Mouse (Mus musculus): ENCODE measurements around the gene Stk24. TPM values are rescaled to one million over a fixed set of nuclear protein-coding genes. Genes with fewer than 3 reads are reported as not detected.

The Stk24 gene
- polyA plus RNA-seq, 1 experiment: 8.5 TPM

DNA sequence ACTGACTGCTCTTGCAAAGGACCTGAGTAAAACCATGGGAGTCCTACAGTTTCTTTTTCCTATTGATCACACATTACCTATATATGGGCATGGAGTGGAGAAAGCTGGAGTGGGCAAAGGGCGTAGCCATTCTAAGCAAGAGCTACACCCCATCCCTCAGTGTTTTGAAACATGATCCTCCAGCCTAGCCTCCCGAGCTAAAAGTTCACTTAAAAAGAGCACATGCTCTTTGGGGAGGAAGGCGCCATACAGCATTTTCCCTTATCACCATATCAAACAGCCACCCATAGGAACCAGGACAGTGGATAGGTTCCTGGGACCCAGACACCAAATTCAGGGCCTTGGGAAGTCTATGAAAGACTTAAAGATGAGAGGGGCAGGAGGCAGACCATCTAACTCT is 20.8 kb downstream of the Stk24 start:
- Histone ChIP-seq H3K4me1 (ENCODE audit: control insufficient read depth, insufficient read depth, low read length) (no peaks in the 10 kb centered on the region; the same call in none of the 2 replicates), H3K27me3 (ENCODE audit: control insufficient read depth, insufficient read depth, low read length) (no peaks in the 10 kb centered on the region), H3K36me3 (ENCODE audit: control insufficient read depth, insufficient read depth, low read length) (no peaks in the 10 kb centered on the region), H3K27ac (ENCODE audit: control insufficient read depth, insufficient read depth, low read depth, low read length) (no peak overlapping the region), H3K4me3 (ENCODE audit: control insufficient read depth, low read depth, low read length) (no peak overlapping the region)
- TF ChIP-seq POLR2A (IDR thresholded peaks at IDR 0.05; ENCODE audit: control insufficient read depth, low read depth, low read length) (no peak), CTCF (IDR thresholded peaks at IDR 0.05; ENCODE audit: control insufficient read depth, insufficient read depth, insufficient replicate concordance, low read depth, low read length) (no peak)

DNA sequence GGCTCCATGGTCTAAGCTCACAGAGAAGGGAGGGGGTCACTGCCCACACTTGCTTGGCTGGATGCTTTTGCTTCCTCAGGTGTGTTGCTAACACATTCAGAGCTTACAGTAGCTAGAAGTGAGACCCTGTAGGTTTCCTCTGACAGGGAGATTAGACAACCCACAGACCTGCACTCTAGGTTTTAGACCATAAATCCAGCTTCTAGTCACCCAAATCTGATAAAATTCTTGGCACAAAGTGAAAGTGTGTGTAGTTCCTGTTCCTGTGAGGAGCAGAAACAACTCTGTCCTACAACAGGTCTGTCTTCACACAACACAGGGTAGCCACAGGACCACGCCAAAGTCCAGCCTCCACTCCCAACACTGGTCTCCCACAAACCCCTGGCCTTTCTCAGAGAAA is 21.5 kb downstream of the Stk24 start:
- H3K4me1 ChIP-seq (ENCODE audit: control insufficient read depth, insufficient read depth, low read length): no peaks in the 10 kb centered on the region; the same call in none of the 2 replicates
- TF ChIP-seq CTCF (IDR thresholded peaks at IDR 0.05; ENCODE audit: control insufficient read depth, insufficient read depth, insufficient replicate concordance, low read depth, low read length): no peak
- no peak for TF ChIP-seq POLR2A (IDR thresholded peaks at IDR 0.05; ENCODE audit: control insufficient read depth, low read depth, low read length)
- H3K27ac ChIP-seq (ENCODE audit: control insufficient read depth, insufficient read depth, low read depth, low read length): no peak overlapping the region
- H3K27me3 ChIP-seq (ENCODE audit: control insufficient read depth, insufficient read depth, low read length): no peaks in the 10 kb centered on the region
- no peaks in the 10 kb centered on the region for H3K36me3 ChIP-seq (ENCODE audit: control insufficient read depth, insufficient read depth, low read length)
- peak overlapping the region; percentile 10 for H3K4me3 ChIP-seq (ENCODE audit: control insufficient read depth, low read depth, low read length)

DNA sequence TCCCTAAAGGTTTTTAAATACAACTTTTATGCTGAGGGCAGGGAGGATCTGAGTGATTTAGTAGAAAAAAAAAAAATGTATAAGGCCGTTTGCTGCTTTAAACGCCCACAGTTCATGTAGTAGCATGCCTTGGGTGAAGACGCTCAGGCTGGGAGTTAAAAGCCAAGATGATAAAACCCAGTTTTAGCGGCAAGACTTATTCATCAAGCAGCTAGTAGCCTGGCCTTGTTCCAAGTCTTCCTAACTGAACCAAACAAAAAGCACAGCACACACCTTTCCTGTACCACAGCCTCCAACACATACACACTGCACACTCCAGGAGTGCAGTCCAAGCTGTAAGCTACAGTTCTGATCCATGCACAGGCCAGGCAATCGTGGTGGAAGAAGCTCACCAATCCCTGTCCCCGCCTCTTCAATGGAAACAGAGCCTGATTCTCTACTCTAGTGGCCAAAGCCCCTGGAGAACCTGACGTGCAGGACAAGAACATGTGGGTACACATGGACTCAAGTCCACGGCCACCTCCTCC is 23.4 kb downstream of the Stk24 start:
- H3K4me3 ChIP-seq (ENCODE audit: control insufficient read depth, low read depth, low read length): no peak overlapping the region
- no peak overlapping the region for H3K27ac ChIP-seq (ENCODE audit: control insufficient read depth, insufficient read depth, low read depth, low read length)
- no peak for TF ChIP-seq CTCF (IDR thresholded peaks at IDR 0.05; ENCODE audit: control insufficient read depth, insufficient read depth, insufficient replicate concordance, low read depth, low read length)
- TF ChIP-seq POLR2A (IDR thresholded peaks at IDR 0.05; ENCODE audit: control insufficient read depth, low read depth, low read length): no peak
- no peaks in the 10 kb centered on the region; the same call in none of the 2 replicates for H3K4me1 ChIP-seq (ENCODE audit: control insufficient read depth, insufficient read depth, low read length)
- H3K36me3 ChIP-seq (ENCODE audit: control insufficient read depth, insufficient read depth, low read length): no peaks in the 10 kb centered on the region
- H3K27me3 ChIP-seq (ENCODE audit: control insufficient read depth, insufficient read depth, low read length): no peaks in the 10 kb centered on the region

DNA sequence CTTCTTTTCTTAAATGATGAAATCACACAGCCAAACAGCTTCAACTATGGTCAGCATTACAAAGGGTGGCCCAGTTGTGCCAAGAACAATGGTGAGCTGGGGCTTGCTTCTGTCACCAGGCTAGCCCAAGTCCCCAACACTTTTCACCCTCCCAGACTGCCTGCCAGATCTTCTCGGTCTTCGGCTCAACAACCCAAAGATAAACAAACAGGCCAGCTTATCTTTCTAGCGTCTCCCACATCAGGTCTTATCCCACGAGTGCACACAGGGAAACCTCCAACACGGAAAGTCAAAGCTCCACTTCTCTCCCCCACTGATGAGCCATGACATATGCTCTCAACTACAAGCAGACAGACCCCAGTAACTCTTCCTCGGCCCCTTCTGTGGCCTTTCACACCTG is 24.1 kb downstream of the Stk24 start:
- no peaks in the 10 kb centered on the region for H3K27me3 ChIP-seq (ENCODE audit: control insufficient read depth, insufficient read depth, low read length)
- no peak for TF ChIP-seq POLR2A (IDR thresholded peaks at IDR 0.05; ENCODE audit: control insufficient read depth, low read depth, low read length)
- no peak for TF ChIP-seq CTCF (IDR thresholded peaks at IDR 0.05; ENCODE audit: control insufficient read depth, insufficient read depth, insufficient replicate concordance, low read depth, low read length)
- no peaks in the 10 kb centered on the region; the same call in none of the 2 replicates for H3K4me1 ChIP-seq (ENCODE audit: control insufficient read depth, insufficient read depth, low read length)
- H3K27ac ChIP-seq (ENCODE audit: control insufficient read depth, insufficient read depth, low read depth, low read length): no peak overlapping the region
- no peak overlapping the region for H3K4me3 ChIP-seq (ENCODE audit: control insufficient read depth, low read depth, low read length)
- no peaks in the 10 kb centered on the region for H3K36me3 ChIP-seq (ENCODE audit: control insufficient read depth, insufficient read depth, low read length)

DNA sequence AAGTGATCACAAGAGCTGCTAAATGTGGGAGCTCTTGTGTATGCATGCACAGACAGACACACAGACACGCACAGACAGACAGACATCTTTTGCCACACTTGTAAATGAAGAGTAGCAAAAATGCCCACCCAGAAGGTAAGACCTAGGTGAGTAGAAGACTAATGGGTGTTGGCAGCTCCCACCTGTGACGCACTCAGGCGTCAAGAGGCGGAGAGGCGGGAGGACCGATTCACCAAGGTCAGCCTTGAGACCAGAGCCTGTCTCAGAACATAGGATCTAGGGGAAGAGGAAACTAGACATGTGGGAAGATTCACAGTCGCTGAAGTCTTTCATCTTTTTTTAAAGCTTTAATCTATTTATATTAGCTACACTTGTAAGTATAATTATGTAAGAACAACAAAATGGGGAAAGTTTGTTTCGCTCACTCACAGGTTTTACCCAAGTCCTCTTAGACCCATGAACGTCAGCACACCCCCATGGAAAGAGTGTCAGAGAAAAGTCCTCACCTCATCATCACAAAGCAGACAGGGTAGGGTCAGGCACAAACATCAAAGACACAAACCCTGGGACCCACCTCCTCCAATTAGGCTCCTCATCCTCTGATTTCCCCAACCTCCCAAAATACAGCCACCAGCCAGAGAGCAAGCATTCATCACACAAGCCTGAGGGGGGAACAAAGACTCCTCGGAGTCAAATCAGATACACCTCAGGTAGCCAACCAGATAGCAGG is 26.0 kb downstream of the Stk24 start:
- no peak for TF ChIP-seq POLR2A (IDR thresholded peaks at IDR 0.05; ENCODE audit: control insufficient read depth, low read depth, low read length)
- no peak for TF ChIP-seq CTCF (IDR thresholded peaks at IDR 0.05; ENCODE audit: control insufficient read depth, insufficient read depth, insufficient replicate concordance, low read depth, low read length)
- Histone ChIP-seq H3K36me3 (ENCODE audit: control insufficient read depth, insufficient read depth, low read length) (no peaks in the 10 kb centered on the region), H3K4me3 (ENCODE audit: control insufficient read depth, low read depth, low read length) (no peak overlapping the region), H3K4me1 (ENCODE audit: control insufficient read depth, insufficient read depth, low read length) (no peaks in the 10 kb centered on the region; the same call in none of the 2 replicates), H3K27ac (ENCODE audit: control insufficient read depth, insufficient read depth, low read depth, low read length) (no peak overlapping the region), H3K27me3 (ENCODE audit: control insufficient read depth, insufficient read depth, low read length) (no peaks in the 10 kb centered on the region)

DNA sequence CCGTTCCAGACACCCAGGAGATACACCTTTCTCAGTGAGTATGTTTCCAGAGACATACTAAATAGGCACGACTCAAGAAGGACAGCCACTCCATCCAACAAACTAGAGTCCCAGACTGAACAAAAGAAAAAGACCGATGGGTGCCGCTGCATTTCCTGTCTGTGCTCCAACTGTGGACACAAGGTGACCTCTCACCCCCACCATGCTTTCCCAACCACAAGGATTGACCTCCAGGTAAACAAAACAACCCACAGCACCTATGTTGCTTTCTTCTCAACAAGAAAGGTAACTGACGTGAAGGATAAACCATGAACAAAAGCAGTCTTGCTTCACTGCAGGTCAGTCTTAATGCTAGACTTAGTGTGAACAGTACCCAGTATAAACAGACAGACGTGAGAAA is 27.1 kb downstream of the Stk24 start:
- Histone ChIP-seq H3K27ac (ENCODE audit: control insufficient read depth, insufficient read depth, low read depth, low read length) (no peak overlapping the region; the same call in 1 of the 2 replicates), H3K4me1 (ENCODE audit: control insufficient read depth, insufficient read depth, low read length) (no peaks in the 10 kb centered on the region; the same call in 1 of the 2 replicates)

DNA sequence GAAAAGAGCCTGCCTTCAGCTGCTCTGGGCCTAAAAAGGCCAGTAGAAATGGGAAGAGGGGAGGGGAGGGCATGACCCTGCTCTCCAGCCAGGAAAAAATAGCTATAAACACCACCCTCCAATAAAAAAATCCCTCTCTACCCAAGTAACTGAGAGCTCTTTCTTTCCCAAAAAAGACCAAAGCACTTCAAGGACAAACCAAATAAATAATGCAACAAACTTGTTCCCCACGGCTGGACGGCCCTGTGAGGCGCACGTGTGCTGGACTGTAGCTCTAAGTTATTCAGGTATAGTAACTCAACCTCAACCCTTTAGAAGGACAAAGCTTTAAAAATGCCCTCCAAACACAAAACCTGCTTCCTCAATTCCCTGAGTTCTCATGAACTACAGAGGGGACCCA is 28.1 kb downstream of the Stk24 start:
- TF ChIP-seq CTCF (IDR thresholded peaks at IDR 0.05; ENCODE audit: control insufficient read depth, insufficient read depth, insufficient replicate concordance, low read depth, low read length) (no peak), POLR2A (IDR thresholded peaks at IDR 0.05; ENCODE audit: control insufficient read depth, low read depth, low read length) (no peak)
- Histone ChIP-seq H3K36me3 (ENCODE audit: control insufficient read depth, insufficient read depth, low read length) (no peaks in the 10 kb centered on the region), H3K4me3 (ENCODE audit: control insufficient read depth, low read depth, low read length) (no peak overlapping the region), H3K27me3 (ENCODE audit: control insufficient read depth, insufficient read depth, low read length) (no peaks in the 10 kb centered on the region), H3K4me1 (ENCODE audit: control insufficient read depth, insufficient read depth, low read length) (peaks cover 2% of the 10 kb centered on the region; the same call in 1 of the 2 replicates), H3K27ac (ENCODE audit: control insufficient read depth, insufficient read depth, low read depth, low read length) (0 out of 2 replicates have a peak overlapping the region, but pooled peaks have one; percentile 23)

More for the DNA sequence above, 27.1 kb downstream of the Stk24 start:
- H3K36me3 ChIP-seq (ENCODE audit: control insufficient read depth, insufficient read depth, low read length): no peaks in the 10 kb centered on the region
- no peaks in the 10 kb centered on the region for H3K27me3 ChIP-seq (ENCODE audit: control insufficient read depth, insufficient read depth, low read length)
- H3K4me3 ChIP-seq (ENCODE audit: control insufficient read depth, low read depth, low read length): no peak overlapping the region
- TF ChIP-seq CTCF (IDR thresholded peaks at IDR 0.05; ENCODE audit: control insufficient read depth, insufficient read depth, insufficient replicate concordance, low read depth, low read length) (no peak), POLR2A (IDR thresholded peaks at IDR 0.05; ENCODE audit: control insufficient read depth, low read depth, low read length) (no peak)

Measured in testis, adult 2 months (tissue).